Mouse (Mus musculus) hindlimb bud, embryonic 11.5 days (tissue): ENCODE results near the gene Nt5c3.

ENCODE experiments used
- DNase-seq: peaks from one replicate; pipeline ENCODE4 v3.0.0-alpha.2; 2012; ENCODE audit warnings: low read depth, low spot score; ENCODE audit errors: extremely low spot score

Nt5c3 gene

GRCm38 (mm10) chr6:56923726-56924707 lies at the start of gene Nt5c3, which contains the start of gene Vmn1r4:
TSS of gene Nt5c3 (minus strand) at chr6:56923932.
TSS of gene Vmn1r4 (plus strand) at chr6:56924015.
- DNase-seq: peak; percentile 94

- DNase-seq: no peak
Measured at GRCm38 (mm10) chr6:56969973-56970372, 46.2 kb upstream of the Nt5c3 start, which contains the start of gene Vmn1r5. TSS of gene Vmn1r5 (plus strand) at chr6:56970273.

GRCm38 (mm10) chr6:56956436-56956835 lies 32.7 kb upstream of the Nt5c3 start:
- no peak for DNase-seq

GRCm38 (mm10) chr6:56934366-56934765 lies 10.6 kb upstream of the Nt5c3 start:
- no peak for DNase-seq

GRCm38 (mm10) chr6:56932464-56932863 lies 8.7 kb upstream of the Nt5c3 start:
- no peak for DNase-seq

- DNase-seq: no peak
Measured at GRCm38 (mm10) chr6:56931648-56932415, 8.1 kb upstream of the Nt5c3 start.

GRCm38 (mm10) chr6:56923331-56923725 lies 404 bp downstream of the Nt5c3 start:
- DNase-seq: no peak

- DNase-seq: no peak
Measured at GRCm38 (mm10) chr6:56920222-56921092, 3.3 kb downstream of the Nt5c3 start.

GRCm38 (mm10) chr6:56919330-56920044 lies 4.2 kb downstream of the Nt5c3 start:
- no peak for DNase-seq

GRCm38 (mm10) chr6:56917578-56918368 lies 6.0 kb downstream of the Nt5c3 start:
- DNase-seq: no peak

GRCm38 (mm10) chr6:56916279-56916678 lies 7.5 kb downstream of the Nt5c3 start:
- DNase-seq: no peak

- DNase-seq: no peak
Measured at GRCm38 (mm10) chr6:56913092-56913858, 10.5 kb downstream of the Nt5c3 start.

- no peak for DNase-seq
Measured at GRCm38 (mm10) chr6:56910910-56911309, 12.8 kb downstream of the Nt5c3 start.

GRCm38 (mm10) chr6:56908912-56909311 lies 14.8 kb downstream of the Nt5c3 start:
- no peak for DNase-seq

GRCm38 (mm10) chr6:56908397-56908796 lies 15.3 kb downstream of the Nt5c3 start:
- DNase-seq: no peak

GRCm38 (mm10) chr6:56907973-56908372 lies 15.8 kb downstream of the Nt5c3 start:
- no peak for DNase-seq

GRCm38 (mm10) chr6:56906121-56906846 lies 17.4 kb downstream of the Nt5c3 start:
- no peak for DNase-seq

GRCm38 (mm10) chr6:56905486-56905885 lies 18.2 kb downstream of the Nt5c3 start:
- no peak for DNase-seq
